Mouse (Mus musculus): ENCODE data around the gene C2cd4c. TPM values are rescaled to one million over a fixed set of nuclear protein-coding genes. Genes with fewer than 3 reads are reported as not detected.

Gene C2cd4c
- polyA plus RNA-seq (2016; fragmentation: Nextera tagmentation; extraction: Ambion mirVana): not detected in 2 replicates

GRCm38 (mm10) chr10:79613578-79614304, at the start of gene C2cd4c:
Gene C2cd4c (minus strand): TSS chr10:79614025.
- Histone ChIP-seq H3K4me1 (peaks cover 38% of the 10 kb centered on the region), H3K4me3 (peak within 1 kb of the TSS; percentile 73), H3K9me3 (replicated peaks) (no peaks in the 10 kb centered on the region), H3K27me3 (ENCODE audit: low read depth, poor library complexity, severe bottlenecking) (peaks cover 61% of the 10 kb centered on the region), H3K36me3 (no peaks in the 10 kb centered on the region), H3K27ac (peak within 1 kb of the TSS; percentile 70)
- WGBS: 1% methylated on average over 59 of the region's 60 CpGs
- DNase-seq (ENCODE audit: low spot score): peak; percentile 79

GRCm38 (mm10) chr10:79661861-79662260, 48.0 kb upstream of the C2cd4c start:
- H3K27ac ChIP-seq: peak overlapping the region; percentile 64
- H3K9me3 ChIP-seq (replicated peaks): no peaks in the 10 kb centered on the region
- H3K27me3 ChIP-seq (ENCODE audit: low read depth, poor library complexity, severe bottlenecking): no peaks in the 10 kb centered on the region
- H3K4me3 ChIP-seq: no peak overlapping the region
- peaks cover 31% of the 10 kb centered on the region for H3K4me1 ChIP-seq
- no peak for DNase-seq (ENCODE audit: low spot score)
- 67% methylated on average over 3 of the region's 3 CpGs for WGBS
- no peaks in the 10 kb centered on the region for H3K36me3 ChIP-seq

- Histone ChIP-seq H3K27ac (no peak overlapping the region), H3K4me3 (no peak overlapping the region), H3K4me1 (peaks cover 33% of the 10 kb centered on the region), H3K36me3 (no peaks in the 10 kb centered on the region), H3K27me3 (ENCODE audit: low read depth, poor library complexity, severe bottlenecking) (no peaks in the 10 kb centered on the region), H3K9me3 (replicated peaks) (no peaks in the 10 kb centered on the region)
- no peak for DNase-seq (ENCODE audit: low spot score)
- WGBS: 73% methylated on average over 2 of the region's 2 CpGs
Measured at GRCm38 (mm10) chr10:79660298-79660697, 46.5 kb upstream of the C2cd4c start.

- Histone ChIP-seq H3K9me3 (replicated peaks) (no peaks in the 10 kb centered on the region), H3K4me3 (no peak overlapping the region), H3K4me1 (peaks cover 36% of the 10 kb centered on the region), H3K36me3 (no peaks in the 10 kb centered on the region), H3K27ac (no peak overlapping the region), H3K27me3 (ENCODE audit: low read depth, poor library complexity, severe bottlenecking) (no peaks in the 10 kb centered on the region)
- DNase-seq (ENCODE audit: low spot score): no peak
- 17% methylated on average over 4 of the region's 4 CpGs for WGBS
Measured at GRCm38 (mm10) chr10:79658829-79659228, 45.0 kb upstream of the C2cd4c start.

GRCm38 (mm10) chr10:79654946-79655395, 41.1 kb upstream of the C2cd4c start:
- Histone ChIP-seq H3K36me3 (no peaks in the 10 kb centered on the region), H3K27ac (peak overlapping the region; percentile 44; the same call in 1 of the 2 replicates), H3K9me3 (replicated peaks) (no peaks in the 10 kb centered on the region), H3K4me1 (peaks cover 19% of the 10 kb centered on the region), H3K27me3 (ENCODE audit: low read depth, poor library complexity, severe bottlenecking) (peaks cover 8% of the 10 kb centered on the region; the same call in 1 of the 2 replicates), H3K4me3 (no peak overlapping the region)
- 40% methylated on average over 1 of the region's 1 CpGs for WGBS
- DNase-seq (ENCODE audit: low spot score): peak; percentile 56

GRCm38 (mm10) chr10:79652789-79653188, 39.0 kb upstream of the C2cd4c start:
- Histone ChIP-seq H3K9me3 (replicated peaks) (no peaks in the 10 kb centered on the region), H3K36me3 (no peaks in the 10 kb centered on the region), H3K27me3 (ENCODE audit: low read depth, poor library complexity, severe bottlenecking) (peaks cover 8% of the 10 kb centered on the region; the same call in 1 of the 2 replicates), H3K27ac (no peak overlapping the region), H3K4me1 (peaks cover 16% of the 10 kb centered on the region), H3K4me3 (no peak overlapping the region)
- 86% methylated on average over 7 of the region's 7 CpGs for WGBS
- no peak for DNase-seq (ENCODE audit: low spot score)

- Histone ChIP-seq H3K9me3 (replicated peaks) (no peaks in the 10 kb centered on the region), H3K4me1 (peaks cover 2% of the 10 kb centered on the region; the same call in 1 of the 2 replicates), H3K4me3 (no peak overlapping the region), H3K27me3 (ENCODE audit: low read depth, poor library complexity, severe bottlenecking) (peaks cover 8% of the 10 kb centered on the region; the same call in 1 of the 2 replicates), H3K36me3 (no peaks in the 10 kb centered on the region), H3K27ac (no peak overlapping the region)
- peak; percentile 80 for DNase-seq (ENCODE audit: low spot score)
- WGBS: 32% methylated on average over 7 of the region's 7 CpGs
Measured at GRCm38 (mm10) chr10:79649070-79649751, 35.4 kb upstream of the C2cd4c start.

- H3K36me3 ChIP-seq: no peaks in the 10 kb centered on the region
- WGBS: 73% methylated on average over 8 of the region's 8 CpGs
- no peaks in the 10 kb centered on the region for H3K9me3 ChIP-seq (replicated peaks)
- peaks cover 1% of the 10 kb centered on the region for H3K27me3 ChIP-seq (ENCODE audit: low read depth, poor library complexity, severe bottlenecking)
- no peak for DNase-seq (ENCODE audit: low spot score)
- no peak within 1 kb of the TSS; the same call in 1 of the 2 replicates for H3K27ac ChIP-seq
- no peak within 1 kb of the TSS for H3K4me3 ChIP-seq
- H3K4me1 ChIP-seq: no peaks in the 10 kb centered on the region
Measured at GRCm38 (mm10) chr10:79645711-79646110, 31.9 kb upstream of the C2cd4c start, which contains the start of gene Odf3l2. Gene Odf3l2 (minus strand): TSS chr10:79645738.

GRCm38 (mm10) chr10:79638486-79639204, 24.8 kb upstream of the C2cd4c start:
- WGBS: 5% methylated on average over 23 of the region's 23 CpGs
- Histone ChIP-seq H3K4me1 (peaks cover 35% of the 10 kb centered on the region), H3K36me3 (no peaks in the 10 kb centered on the region), H3K27me3 (ENCODE audit: low read depth, poor library complexity, severe bottlenecking) (peaks cover 43% of the 10 kb centered on the region), H3K9me3 (replicated peaks) (no peaks in the 10 kb centered on the region), H3K27ac (no peak overlapping the region), H3K4me3 (peak overlapping the region; percentile 83)
- peak; percentile 71 for DNase-seq (ENCODE audit: low spot score)

- H3K4me1 ChIP-seq: peaks cover 35% of the 10 kb centered on the region
- under 1% methylated on average over 115 of the region's 116 CpGs for WGBS
Measured at GRCm38 (mm10) chr10:79637128-79638110, 23.6 kb upstream of the C2cd4c start, which contains the start of gene Shc2. Gene Shc2 (minus strand): TSS chr10:79637918.

GRCm38 (mm10) chr10:79636287-79636686, 22.5 kb upstream of the C2cd4c start:
- WGBS: 82% methylated on average over 8 of the region's 8 CpGs
- H3K27ac ChIP-seq: no peak overlapping the region
- H3K4me1 ChIP-seq: peaks cover 35% of the 10 kb centered on the region
- H3K4me3 ChIP-seq: peak overlapping the region; percentile 6; the same call in 1 of the 2 replicates
- no peak for DNase-seq (ENCODE audit: low spot score)
- no peaks in the 10 kb centered on the region for H3K36me3 ChIP-seq
- peaks cover 43% of the 10 kb centered on the region for H3K27me3 ChIP-seq (ENCODE audit: low read depth, poor library complexity, severe bottlenecking)
- H3K9me3 ChIP-seq (replicated peaks): no peaks in the 10 kb centered on the region

More at GRCm38 (mm10) chr10:79637128-79638110, 23.6 kb upstream of the C2cd4c start, which contains the start of gene Shc2:
- DNase-seq (ENCODE audit: low spot score): peak; percentile 84
- Histone ChIP-seq H3K27me3 (ENCODE audit: low read depth, poor library complexity, severe bottlenecking) (peaks cover 43% of the 10 kb centered on the region), H3K9me3 (replicated peaks) (no peaks in the 10 kb centered on the region), H3K27ac (peak within 1 kb of the TSS; percentile 85), H3K36me3 (no peaks in the 10 kb centered on the region), H3K4me3 (peak within 1 kb of the TSS; percentile 83)
